Mouse (Mus musculus) heart, adult 9 months (tissue): ENCODE data around the gene Eif2ak4.

Experiments used
- DNase-seq, 2 experiments: peaks; one replicate each; pipeline ENCODE4 v3.0.0; 2022; ENCODE audit warnings: low spot score in 2 of 2

Gene Eif2ak4

DNA sequence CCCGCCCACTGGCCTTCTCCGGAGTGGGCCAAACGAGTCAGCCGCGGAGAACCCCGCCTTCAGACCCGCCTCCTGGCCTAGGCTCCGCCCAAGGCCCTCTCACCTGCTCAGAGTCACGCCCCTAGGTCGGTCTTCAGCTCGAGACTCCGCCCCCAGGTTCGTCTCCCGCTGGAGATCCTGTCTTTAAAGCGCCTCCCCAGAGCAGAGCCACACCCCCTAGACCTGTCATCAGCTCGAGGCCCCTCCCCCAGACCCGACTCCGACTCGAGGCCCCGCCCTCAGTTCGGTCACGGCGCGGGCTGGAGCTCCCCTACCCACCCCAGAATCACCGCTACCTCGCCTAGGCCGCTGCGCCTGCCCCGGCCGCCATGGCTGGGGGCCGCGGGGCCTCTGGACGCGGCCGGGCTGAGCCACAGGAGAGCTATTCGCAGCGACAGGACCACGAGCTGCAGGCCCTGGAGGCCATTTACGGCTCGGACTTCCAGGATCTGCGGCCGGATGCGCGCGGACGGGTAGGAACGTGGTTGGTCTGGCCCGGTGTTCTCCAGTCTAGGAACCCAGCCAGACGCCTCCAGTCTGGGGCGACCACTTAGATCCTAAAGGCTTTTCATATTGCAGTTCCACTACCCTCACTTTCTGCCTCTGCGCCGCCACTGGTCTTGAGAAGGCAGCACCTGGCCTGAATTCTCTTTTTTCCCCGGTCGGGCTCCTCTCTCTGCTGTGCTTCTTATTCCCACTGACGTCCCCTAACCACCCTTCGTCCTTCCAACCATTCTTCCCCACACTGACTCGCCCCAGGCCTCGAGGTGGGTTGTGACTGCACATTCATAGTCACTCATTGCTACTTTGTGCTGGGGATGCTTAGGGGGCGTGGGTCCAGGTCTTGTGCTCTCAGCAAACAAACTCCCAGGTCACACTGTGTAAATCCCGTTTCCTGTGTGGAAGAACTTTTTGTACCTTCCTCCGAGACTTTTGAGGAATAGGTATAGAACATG lies at the start of gene Eif2ak4:
Gene Eif2ak4, plus strand, starts transcription at position 278 of the 995 bp plus-strand sequence.
- DNase-seq: peak; percentile 98 to 99

DNA sequence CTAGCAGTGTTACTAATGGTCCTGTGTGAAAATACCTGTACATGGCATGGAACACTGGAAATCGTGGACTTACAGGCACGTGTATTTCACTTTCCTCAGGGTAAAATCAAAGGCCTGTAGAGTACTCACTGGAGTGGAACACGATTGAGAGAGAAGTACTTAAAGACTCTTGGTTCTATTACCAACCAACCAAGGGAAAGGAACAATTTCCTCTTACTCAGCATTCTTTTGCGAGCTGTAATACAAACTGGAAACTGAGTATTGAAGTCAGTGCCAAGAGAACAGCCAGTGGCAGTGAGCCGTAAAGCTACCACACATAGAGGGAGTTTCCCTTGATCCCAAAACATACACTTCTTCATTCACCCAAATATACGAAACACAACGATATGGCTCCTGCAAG lies 47.1 kb upstream of the Eif2ak4 start:
- DNase-seq: no peak

- DNase-seq: no peak
Observed at GRCm38 (mm10) chr2:118343897-118344296, 44.5 kb upstream of the Eif2ak4 start.

DNA sequence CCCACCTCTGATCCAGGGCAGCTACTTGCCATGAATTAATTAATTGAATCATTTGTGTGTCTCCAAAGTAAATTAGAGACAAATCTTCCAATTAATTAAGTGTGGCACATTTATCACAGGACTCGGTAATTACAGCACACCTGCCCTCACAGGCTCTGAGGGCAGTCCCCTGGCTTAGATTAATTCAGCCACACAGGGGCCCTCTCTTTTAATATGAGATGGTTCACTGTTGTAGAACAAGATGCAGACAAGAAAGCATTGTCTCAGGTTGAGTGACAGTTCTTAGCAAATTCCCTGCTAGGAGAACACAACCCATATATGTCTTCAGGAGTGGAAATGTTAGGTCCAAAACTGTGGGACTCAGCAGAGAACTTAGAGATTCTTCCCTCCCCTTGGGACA lies 42.9 kb upstream of the Eif2ak4 start:
- DNase-seq: no peak

GRCm38 (mm10) chr2:118353498-118353897 lies 34.9 kb upstream of the Eif2ak4 start:
- DNase-seq: peak in 1 of 2 experiments; percentile 4

- DNase-seq: no peak
Observed at GRCm38 (mm10) chr2:118353916-118354403, 34.5 kb upstream of the Eif2ak4 start.

DNA sequence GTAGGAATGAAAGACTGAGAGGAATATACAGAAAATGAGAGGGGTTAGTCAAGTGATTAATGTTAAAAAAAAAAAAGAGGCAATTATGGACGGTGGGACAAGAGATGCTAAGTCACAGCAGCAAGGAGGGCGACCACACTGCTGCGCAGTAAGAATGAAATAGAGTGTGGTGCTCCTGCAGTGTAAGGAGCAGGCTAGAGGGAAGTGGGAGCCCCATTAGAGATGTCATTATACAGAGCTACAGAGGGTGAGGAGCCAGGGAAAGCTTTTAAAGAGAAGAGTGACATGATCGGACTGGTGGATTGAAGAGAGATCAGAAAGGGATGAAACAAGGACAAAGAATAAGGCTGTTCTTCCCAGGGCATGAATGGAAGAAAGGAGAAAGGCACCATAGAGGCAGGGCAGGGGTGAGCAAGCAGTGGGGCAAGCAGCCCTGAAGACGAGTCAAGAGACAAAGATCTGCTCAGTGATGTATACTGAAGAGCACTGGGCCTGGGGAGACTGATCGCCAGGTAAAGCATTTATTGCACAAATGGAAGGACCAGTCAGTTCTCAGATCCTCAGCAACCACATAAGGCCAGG lies 33.2 kb upstream of the Eif2ak4 start:
- no peak for DNase-seq

- DNase-seq: no peak
Observed at GRCm38 (mm10) chr2:118371841-118372240, 16.6 kb upstream of the Eif2ak4 start.

DNA sequence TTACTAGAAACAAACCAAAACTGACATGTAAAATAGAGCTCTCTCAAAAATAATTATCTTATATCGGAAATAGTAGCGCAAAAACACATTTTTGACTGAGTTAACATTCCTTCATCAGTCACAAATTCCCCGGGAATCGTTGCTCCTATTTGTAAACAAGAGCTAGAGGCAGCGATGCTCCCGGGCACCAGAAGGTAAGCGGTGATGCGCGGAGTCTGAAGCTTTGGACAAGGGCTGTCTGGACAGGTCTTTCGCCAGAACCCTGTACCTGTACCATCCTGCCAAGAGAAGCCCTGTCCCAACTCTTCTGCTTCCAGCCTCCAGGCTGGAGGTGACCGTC lies 15.9 kb upstream of the Eif2ak4 start:
- no peak for DNase-seq

DNA sequence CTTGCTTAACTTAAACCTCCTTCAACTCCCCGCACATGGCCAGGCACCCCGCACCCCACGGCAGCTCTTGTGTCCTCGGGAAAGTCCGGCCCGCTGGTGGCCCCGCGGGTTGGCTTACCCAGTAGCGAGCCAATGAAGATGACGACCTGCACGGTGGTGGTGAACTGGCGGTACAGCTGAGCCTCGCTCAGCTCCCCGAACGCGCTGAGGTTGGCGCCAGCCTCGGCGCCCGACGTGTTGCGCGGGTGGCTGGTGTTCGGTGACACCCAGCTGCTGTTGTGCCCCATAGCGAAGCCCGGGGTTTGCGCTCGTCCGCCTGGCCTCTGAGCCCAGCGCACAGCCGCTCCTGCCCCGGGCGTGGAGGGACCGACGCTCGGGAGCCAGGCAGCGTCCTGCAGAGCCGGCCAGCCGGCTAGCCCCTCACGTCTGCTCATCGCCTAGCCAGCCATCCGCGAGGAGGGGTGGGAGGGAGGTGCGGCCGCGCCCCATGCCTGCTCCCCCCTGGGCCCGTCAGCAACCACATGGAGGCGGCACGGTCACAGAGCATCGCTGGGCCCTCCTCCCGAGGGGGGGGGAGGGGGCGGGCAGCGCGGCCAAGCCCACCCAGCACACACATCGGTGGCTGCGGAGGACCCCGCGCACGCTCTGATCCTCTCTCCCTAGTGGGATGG lies 15.4 kb upstream of the Eif2ak4 start, which contains the start of gene Gpr176:
Gene Gpr176, minus strand, starts transcription at position 519 of the 671 bp plus-strand sequence.
- peak in 1 of 2 experiments; percentile 2 for DNase-seq

GRCm38 (mm10) chr2:118373572-118374279 lies 14.7 kb upstream of the Eif2ak4 start:
- DNase-seq: peak; percentile 29 to 40

DNA sequence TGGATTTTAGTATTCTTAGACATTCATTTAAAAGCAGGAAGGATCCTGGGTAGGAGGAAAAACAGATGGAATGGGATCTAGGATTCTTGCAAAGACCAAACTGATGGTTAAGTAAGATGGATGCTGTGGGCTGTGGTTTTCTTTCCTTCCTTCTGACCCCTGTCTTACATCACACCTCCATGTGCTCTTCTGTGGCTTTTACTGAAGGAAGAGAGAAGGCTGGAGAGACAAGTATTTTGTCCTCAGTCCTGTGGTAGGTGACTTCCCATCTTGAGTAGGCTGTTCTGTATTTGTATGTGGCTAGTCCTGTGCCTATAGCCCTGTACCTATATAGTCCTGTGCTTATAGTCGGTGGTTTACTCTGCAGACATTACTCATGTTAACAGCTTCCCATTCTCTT lies 12.9 kb upstream of the Eif2ak4 start:
- no peak for DNase-seq

DNA sequence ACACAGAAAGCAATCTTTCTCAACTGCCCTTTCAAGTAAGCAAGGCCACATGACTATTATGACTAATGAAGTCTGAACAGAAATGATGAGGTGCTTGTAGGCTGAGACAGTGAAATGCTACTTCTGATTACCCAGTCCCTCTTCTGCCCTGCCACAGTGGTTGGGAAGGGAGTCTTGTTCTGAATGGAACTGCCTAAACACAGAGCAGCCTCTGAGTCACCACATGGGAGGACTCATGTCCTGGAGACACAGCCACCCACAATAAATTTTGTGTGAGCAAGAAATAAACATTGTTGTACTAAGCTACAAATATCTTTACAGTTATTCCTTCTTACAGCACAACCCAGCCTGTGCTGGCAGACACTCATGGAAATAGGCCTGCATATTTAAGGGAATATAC lies 12.5 kb upstream of the Eif2ak4 start:
- no peak for DNase-seq

- no peak for DNase-seq
Observed at GRCm38 (mm10) chr2:118379756-118380155, 8.7 kb upstream of the Eif2ak4 start.

DNA sequence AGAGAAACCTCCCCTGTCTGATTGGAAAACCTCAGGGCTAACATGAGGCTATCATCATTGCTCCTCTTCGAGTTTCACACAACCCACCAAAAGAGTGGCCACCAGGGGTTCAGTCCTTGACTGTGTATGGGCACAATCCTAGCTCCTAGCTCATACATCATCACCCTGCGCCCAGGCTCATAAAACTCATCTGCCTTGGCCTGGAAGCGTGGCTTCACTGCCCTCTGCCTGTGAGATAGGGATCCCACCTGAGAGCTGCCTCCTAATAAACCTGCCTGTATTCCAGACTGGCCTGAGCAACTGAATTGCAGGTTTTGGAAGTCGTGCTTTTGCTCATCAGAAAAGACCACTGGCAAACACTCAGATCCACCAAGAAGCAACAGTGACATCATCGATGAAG lies 5.0 kb upstream of the Eif2ak4 start:
- no peak for DNase-seq

DNA sequence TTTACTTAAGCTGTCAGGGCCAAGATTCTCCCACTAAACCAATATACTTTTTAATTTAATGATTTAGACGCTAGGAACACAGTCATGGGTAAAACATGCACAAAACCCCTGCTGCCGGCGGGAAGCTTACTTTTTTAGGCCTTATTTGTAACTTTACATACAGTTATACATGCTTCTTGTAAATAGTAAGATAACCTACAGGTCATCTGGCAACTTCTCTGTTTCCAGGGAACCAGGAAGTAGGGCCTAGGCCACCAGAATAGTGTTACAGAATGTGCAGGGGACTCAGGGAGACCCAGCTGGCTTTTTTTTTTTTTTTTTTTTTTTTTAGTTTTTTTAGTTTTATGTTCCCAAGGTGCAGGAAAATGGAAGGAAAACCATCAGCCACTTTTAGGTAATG lies 1.2 kb downstream of the Eif2ak4 start:
- no peak for DNase-seq

- DNase-seq: no peak
Observed at GRCm38 (mm10) chr2:118390072-118390471, 1.7 kb downstream of the Eif2ak4 start.

DNA sequence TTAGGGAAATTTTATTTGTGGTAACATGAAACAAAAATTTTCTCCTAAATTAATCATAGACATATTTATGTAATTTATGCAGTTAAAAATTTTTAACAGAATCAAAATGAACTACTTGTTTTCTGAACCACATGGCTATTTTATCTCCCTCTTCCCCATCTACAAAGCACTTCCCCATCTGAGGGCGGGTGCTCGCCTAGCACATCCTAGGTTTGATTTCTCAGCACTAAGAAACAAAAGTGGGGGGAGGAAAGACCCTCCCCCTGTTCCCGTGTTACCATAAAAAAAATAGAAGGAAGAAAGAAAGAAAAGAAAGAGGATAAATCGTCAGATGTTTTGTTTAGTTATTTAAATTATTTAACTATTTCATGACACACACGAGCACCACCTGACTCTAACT lies 2.8 kb downstream of the Eif2ak4 start:
- no peak for DNase-seq

GRCm38 (mm10) chr2:118399751-118400150 lies 11.3 kb downstream of the Eif2ak4 start:
- no peak for DNase-seq

- DNase-seq: no peak
Observed at GRCm38 (mm10) chr2:118401834-118402727, 13.7 kb downstream of the Eif2ak4 start.

DNA sequence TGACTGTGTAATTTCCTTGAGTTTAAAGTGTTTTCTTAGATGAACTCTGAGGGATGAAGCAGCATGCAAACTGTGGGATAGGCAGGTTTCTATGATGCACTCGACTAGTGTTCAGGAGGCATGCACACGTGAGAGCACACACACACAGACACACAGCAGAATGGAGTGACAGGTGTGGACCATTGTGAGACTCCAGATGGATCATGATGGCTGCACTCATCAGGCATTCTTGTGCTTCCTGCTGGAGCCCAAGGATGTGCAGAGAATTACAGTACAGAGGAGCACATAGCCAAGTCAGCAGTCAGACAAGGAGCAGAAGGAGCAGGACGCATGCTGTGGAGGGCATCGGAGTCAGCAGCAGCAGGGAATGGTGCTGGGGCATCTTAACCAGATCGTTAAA lies 15.9 kb downstream of the Eif2ak4 start:
- no peak for DNase-seq
